Mouse (Mus musculus) large intestine, adult 2 months (tissue): ENCODE results near the gene March9. TPM values are rescaled to one million over a fixed set of nuclear protein-coding genes. Genes with fewer than 3 reads are reported as not detected.
"Not testable (repeated sequence)": the region's sequence is repeated elsewhere in the genome, so short reads cannot be mapped to it uniquely, and the experiment has no call there.

Source experiments
- DNase-seq: peaks from one replicate; pipeline ENCODE4 v3.0.0-alpha.2; 2012; ENCODE audit warnings: low read depth, low spot score
- WGBS: fragments of 180-500 bp; shearing (Covaris S2); methylation state at CpG from one replicate; pipeline ENCODE4 v1.1.7; 2018; 5-methylcytosine and 5-hydroxymethylcytosine counted together
- polyA plus RNA-seq: library from polyadenylated mRNA; depleted of rRNA; stranded (reverse); fragments of >200 nt; gene quantifications from 2 replicates; pipeline ENCODE4 v1.2.3, GENCODE M21; 2012

Gene March9
- polyA plus RNA-seq, 1 experiment: 3.5 TPM

- WGBS: 59% methylated on average over 9 of the region's 9 CpGs
- no peak for DNase-seq
These were observed 6.0 kb upstream of the March9 start for GRCm38 (mm10) chr10:127065981-127066380.

GRCm38 (mm10) chr10:127063913-127064870, 4.2 kb upstream of the March9 start:
- WGBS: 8% methylated on average over 37 of the region's 37 CpGs
- no peak for DNase-seq

GRCm38 (mm10) chr10:127063239-127063872, 3.4 kb upstream of the March9 start, which contains the start of gene Cdk4:
Gene Cdk4 (plus strand): TSS chr10:127063534.
- peak; percentile 81 for DNase-seq
- under 1% methylated on average over 46 of the region's 46 CpGs for WGBS

- WGBS: 64% methylated on average over 5 of the region's 5 CpGs
- no peak for DNase-seq
These were observed 2.5 kb upstream of the March9 start for GRCm38 (mm10) chr10:127062503-127062902.

GRCm38 (mm10) chr10:127062101-127062500, 2.1 kb upstream of the March9 start:
- DNase-seq: not testable (repeated sequence)
- 73% methylated on average over 4 of the region's 4 CpGs for WGBS

- DNase-seq: no peak
- 71% methylated on average over 2 of the region's 2 CpGs for WGBS
These were observed 1.5 kb upstream of the March9 start for GRCm38 (mm10) chr10:127061513-127061912.

- WGBS: 81% methylated on average over 5 of the region's 5 CpGs
- DNase-seq: no peak
These were observed 1.1 kb upstream of the March9 start for GRCm38 (mm10) chr10:127061085-127061484.

- DNase-seq: no peak
- 2% methylated on average over 75 of the region's 92 CpGs for WGBS
These were observed 613 bp downstream of the March9 start for GRCm38 (mm10) chr10:127059174-127059967.

- WGBS: 2% methylated on average over 8 of the region's 8 CpGs
- DNase-seq: no peak
These were observed 1.3 kb downstream of the March9 start for GRCm38 (mm10) chr10:127058708-127059107.

GRCm38 (mm10) chr10:127058161-127058560, 1.8 kb downstream of the March9 start:
- DNase-seq: no peak
- 2% methylated on average over 9 of the region's 9 CpGs for WGBS

GRCm38 (mm10) chr10:127056490-127056889, 3.5 kb downstream of the March9 start:
- WGBS: 92% methylated on average over 20 of the region's 20 CpGs
- DNase-seq: no peak

GRCm38 (mm10) chr10:127055406-127055805, 4.6 kb downstream of the March9 start:
- DNase-seq: no peak
- 78% methylated on average over 8 of the region's 8 CpGs for WGBS

GRCm38 (mm10) chr10:127054646-127055045, 5.3 kb downstream of the March9 start:
- WGBS: 87% methylated on average over 4 of the region's 4 CpGs
- no peak for DNase-seq

- 15% methylated on average over 10 of the region's 10 CpGs for WGBS
- DNase-seq: no peak
These were observed 9.9 kb downstream of the March9 start for GRCm38 (mm10) chr10:127050119-127050474.

- no peak for DNase-seq
- 2% methylated on average over 29 of the region's 29 CpGs for WGBS
These were observed 10.4 kb downstream of the March9 start for GRCm38 (mm10) chr10:127049395-127050118.

GRCm38 (mm10) chr10:127048608-127049394, 11.2 kb downstream of the March9 start:
- 3% methylated on average over 35 of the region's 35 CpGs for WGBS
- DNase-seq: no peak

- DNase-seq: no peak
- WGBS: 40% methylated on average over 5 of the region's 5 CpGs
These were observed 12.0 kb downstream of the March9 start, which contains the start of gene Cyp27b1 for GRCm38 (mm10) chr10:127047954-127048353. Gene Cyp27b1 (plus strand): TSS chr10:127048250.

- no peak for DNase-seq
- WGBS: 89% methylated on average over 6 of the region's 6 CpGs
These were observed 16.8 kb downstream of the March9 start for GRCm38 (mm10) chr10:127043187-127043586.
